Mouse (Mus musculus) embryo, embryonic 10 days (tissue): Measurements from ENCODE around the gene Arpp19.

Experiments
- DNase-seq: peaks from one replicate; pipeline ENCODE4 v3.0.0-alpha.2; 2015; ENCODE audit warnings: low spot score

The Arpp19 gene

DNA sequence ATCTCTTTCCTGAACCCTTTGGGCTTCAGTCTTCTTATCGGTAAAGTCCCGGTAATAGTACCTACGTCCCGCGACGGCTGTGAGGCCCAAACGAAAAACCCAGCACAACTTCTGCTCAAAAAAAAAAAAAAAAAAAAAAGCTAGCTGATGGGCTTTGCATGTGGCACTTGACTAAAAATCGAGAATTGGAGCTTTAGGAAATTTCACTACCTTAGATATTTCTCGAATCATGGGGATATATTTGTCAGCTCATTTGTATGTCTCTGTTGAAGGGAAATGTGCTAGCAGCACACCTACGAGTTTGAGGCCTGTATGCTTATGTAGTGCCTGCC is 909 bp downstream of the Arpp19 start:
- no peak for DNase-seq

DNA sequence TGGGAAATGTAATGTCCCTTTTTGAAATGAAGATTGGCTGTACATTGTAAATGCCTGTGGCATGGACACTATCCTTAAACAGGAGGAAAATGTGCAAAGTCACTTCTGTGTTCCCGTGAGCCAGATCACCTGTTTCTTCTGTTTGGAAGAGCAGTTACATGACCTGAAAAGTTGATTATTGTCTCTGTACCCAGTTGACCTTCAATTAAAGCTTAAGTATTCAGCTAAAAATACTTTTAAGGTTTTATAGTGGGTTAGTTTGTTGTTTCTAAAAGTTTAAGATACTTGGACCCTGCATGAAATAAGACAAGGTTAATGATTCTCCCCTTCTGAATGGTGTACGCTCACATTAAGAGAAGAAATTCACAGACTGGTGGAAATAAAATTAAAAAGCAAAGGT is 3.2 kb downstream of the Arpp19 start:
- no peak for DNase-seq

DNA sequence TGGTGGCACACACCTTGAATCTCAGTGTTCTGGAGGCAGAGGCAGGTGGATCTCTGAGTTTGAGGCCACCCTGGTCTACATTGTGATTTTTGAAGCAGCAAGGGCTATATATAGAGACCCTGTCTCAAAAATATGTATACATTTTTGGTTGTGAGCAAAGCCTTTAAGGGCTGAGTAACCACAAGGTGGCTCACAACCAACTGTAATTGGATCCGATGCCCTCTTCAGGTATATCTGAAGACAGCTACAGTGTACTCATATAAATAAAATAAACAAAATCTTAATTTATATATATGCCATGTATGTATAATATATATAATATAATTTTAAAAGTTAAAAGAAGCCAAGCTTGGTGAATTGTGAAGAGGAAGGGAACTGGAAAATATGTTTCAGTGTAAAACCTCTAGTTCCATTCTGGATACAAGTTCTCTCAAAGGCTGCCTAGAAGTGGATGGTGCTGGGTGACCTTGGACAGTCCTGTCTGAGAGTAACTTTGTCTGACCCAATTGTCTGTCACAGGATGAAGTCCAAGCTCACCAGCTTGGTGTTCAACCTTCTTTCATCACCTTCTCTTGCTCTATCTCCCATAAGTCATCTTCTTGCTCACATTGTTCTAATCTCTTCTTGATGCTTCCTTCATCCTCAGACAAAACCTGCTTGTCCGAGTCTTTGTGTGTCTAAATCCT is 4.6 kb downstream of the Arpp19 start:
- no peak for DNase-seq

DNA sequence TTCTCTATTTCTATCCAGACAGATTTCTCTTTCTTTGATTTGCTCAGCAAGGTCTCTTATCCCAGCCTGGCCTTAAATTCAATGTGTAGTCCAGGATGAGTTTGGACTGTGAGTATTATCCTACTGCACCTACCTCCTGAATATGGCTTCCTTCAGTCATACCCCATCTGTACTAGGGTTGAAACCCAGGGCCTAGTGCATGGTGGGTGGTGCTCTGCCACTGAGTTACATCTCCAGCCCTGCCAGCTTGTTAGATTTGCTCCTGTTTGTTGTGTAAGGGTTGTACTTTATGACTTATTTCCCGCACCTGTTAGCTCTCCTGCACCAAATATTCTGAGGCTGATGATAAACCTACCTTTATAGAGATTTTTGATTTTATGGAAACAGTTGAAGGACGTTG is 5.8 kb downstream of the Arpp19 start:
- DNase-seq, result no peak

DNA sequence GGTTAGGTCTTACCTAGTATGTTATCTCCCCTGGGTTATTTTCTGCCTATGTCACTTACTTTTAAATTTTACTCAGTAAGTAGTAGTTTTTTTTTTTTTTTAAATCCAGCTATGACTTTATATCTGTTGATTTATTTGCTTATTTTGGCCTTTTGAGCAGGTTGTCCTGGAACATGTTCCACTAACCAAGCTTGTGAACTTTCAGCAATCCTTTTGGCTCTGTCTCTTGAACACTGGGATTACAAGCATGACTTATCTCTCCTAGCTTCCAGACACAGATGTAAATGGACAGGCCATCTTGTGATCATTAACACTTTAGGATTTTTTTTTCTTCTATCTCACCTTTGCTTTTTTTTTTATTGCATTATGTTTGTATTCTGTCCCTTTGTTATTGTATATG is 9.7 kb downstream of the Arpp19 start:
- no peak for DNase-seq

DNA sequence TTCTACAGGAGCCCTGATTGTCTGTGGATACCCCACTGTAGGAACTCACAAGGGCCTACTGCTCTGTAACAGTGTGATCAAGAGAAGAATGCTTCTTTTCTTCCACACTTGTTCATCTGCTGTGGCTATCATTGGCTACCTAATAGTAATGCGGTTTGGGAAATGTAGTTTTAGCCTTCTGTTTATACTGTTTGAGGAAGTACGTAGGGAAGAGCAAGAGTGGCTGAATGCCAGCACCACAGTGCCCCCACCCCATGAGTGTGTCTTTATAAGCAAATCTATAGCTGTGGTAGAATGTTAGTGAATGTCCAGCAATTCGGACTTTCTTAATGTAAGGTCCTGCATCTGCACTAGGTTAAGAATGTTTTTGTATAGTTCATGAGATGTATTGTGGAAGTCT is 11.7 kb downstream of the Arpp19 start:
- DNase-seq, result no peak

DNA sequence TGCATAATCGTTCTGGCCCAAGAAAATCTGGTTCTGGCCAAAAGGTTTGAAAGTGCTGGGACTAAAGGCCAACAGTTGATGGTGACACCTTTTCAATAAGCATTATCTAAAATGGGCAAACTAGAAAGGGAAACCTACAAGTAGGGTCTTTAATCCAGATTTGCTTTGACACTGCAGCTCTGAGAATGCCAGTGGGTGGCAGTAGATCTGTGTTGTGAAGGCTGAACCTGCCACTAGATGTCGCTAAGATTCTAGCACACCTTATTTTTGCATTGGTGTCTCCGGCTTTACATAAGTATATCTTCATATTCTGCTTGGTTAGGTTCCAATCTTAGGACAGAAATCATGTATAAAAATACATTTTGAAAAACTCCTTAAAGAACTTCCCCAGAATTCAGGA is 12.6 kb downstream of the Arpp19 start:
- DNase-seq, result peak; percentile 87

DNA sequence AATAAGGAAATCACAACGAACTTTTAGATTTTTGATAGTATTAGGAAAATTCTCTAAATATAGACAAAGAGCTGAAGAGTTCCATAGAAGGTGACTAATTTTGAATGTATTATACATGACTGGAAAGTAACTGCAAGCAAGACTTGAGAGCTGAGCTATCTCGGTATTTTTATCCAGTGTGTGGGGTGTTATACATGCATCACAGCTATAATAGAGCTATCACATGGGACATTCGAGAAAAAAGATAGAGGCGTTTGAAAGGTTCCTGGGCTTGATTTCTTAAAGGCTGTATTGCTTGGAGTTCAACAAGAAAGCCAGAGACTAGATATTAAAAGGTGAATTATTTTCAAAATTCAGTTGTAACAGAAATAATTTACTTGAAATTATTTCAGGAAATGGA is 14.4 kb downstream of the Arpp19 start:
- DNase-seq, result no peak

DNA sequence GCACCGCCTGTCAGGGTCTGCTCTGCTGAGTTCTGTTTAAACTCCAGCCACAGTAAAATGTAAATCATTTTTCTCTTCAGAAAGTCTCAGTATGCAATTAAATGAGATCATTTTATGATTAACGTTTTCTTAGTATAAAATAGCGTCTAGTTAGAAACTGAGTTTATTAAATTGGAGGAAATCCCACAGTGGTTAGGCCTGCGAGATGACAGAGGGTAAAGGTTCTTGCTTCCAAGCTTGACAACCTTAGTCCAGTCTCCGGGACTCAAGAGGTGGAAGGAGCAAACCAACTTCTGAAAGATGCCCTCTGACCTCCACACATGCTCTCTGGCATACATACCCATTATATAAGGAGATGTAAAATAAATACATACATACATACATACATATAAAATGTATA is 17.6 kb downstream of the Arpp19 start:
- DNase-seq, result no peak

DNA sequence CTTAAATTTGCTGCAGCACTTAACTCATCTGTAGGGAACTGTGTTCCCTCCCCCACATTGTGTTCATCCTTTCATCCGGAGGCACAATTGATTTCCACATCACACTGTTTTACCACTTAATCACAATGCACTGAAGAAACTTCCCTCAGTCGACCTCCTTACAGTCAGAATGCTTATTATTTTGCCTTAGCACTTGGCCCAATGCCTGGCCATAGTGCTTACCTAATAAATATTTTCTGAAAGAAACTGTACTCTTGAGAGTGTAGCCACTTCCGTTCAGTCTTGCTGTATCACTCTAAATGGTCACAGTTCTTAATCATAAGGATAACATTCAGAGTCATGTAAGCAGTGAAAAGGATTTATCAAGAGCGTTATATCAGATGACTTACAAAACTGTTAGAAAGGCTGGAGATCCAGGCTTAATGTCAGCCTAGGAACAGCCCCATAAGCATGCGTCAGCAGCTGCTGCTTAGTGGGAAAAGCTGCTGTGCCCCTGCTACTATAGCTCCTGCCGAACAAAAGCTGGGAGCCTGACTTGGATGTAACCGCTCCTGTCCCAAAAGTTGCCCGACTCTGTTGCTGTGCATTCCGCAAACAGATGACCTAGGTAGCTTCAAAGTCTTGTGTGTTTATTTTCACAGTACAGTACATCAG is 27.4 kb downstream of the Arpp19 start:
- no peak for DNase-seq

DNA sequence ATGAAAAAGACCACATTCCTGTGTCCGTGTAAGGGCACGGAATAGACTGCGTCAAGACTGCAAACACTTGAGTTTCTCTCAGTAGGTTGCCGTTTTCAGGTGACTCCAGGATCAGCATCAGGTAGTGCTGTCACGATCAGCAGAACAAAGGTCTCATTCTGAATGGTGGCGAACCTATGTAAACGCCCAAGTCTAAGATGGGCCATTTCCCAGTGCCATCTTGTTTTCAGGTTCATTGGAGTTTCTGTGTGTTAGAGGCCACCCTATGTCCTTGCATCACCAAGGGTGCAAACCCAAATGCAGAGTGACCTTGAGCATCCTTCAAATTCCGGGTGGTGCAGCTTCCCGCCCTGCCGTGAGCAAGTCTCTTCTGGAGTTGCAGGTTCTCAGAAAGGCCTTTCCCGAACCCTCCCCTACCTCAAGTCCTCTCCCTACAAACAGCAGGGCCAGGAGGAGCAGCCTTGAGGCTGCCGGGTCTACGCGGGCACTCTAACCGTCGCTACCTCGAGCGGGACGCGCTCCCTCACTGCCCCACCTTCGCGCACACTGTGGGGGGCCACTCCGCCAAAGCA is 33.1 kb downstream of the Arpp19 start, which contains the start of gene Myo5a:
Gene Myo5a (plus strand): TSS at position 559 of the 572 bp plus-strand sequence.
- no peak for DNase-seq

DNA sequence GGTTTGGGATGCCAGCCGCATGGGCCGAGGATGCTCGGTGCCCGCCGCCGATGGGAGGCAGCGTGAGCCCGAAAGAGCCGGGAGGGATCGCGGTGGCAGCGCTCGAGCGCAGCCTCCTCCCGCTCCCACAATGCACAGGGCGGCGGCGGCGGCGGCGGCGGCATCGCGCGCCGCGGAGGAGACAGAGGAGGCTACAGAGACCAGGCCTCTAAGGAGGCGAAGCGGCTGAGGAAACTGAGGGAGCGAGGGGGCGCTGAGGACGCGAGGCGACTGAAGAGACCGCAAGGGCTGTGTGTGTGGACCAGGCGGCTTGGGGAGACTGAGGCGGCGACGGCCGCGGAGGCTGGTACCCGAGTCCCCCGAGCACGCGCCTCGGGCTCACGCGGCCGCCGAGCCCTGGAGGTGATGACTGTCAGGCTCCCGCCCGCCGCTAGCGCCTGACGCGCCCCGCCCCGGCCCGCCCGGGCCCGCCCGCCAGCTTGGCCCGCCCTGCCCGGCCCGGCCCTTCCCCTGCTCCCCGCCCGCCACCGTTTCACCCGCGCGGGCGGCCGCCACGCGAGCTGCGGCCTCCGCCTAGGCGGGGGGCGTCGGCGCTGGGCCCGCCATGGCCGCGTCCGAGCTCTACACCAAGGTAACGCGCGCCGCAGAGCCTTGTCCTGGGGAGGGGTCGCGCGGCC is 33.8 kb downstream of the Arpp19 start:
- peak; percentile 81 for DNase-seq

DNA sequence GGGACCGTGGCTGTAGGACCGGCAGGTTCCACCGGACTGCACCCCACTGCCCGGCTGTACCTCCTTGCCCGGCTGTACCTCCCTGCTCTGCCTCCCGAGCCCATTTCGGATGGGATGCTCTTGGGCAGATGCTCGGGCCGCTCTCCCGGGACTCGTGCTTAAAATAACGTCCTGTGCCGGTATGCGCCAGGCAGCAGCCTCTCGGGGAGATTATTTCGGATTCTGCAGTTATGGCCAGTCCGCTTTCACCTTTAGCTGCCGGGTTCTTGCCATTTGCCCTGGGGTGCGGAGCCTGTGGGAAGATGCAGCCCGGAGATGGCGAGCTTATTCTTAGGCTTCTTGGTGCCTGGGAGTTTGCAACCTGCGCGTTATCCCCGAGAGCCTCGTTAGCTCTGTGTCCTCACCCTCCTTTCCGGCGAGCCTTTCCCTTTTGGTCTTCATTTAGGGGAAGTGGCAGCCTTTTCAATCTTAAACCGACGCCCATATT is 34.3 kb downstream of the Arpp19 start:
- peak; percentile 57 for DNase-seq

DNA sequence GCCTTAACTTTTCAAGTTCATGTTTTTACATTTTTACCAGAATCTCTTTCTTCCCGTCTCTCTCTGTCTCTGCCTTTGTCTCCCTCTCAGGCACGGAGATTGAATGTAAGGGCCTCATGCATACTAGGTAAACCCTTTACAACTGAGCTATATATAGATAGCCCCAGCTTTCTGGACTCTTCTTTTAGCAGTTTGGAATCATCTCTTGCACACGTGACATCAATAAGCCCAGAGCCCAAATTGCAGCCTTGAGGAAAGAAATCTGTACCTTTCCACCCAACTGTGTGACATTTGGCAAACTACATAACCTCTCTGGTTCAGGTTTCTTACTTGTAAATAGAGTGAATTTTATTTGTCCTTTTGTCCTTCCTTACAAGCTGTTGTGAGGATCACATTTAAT is 34.9 kb downstream of the Arpp19 start:
- DNase-seq, result no peak

DNA sequence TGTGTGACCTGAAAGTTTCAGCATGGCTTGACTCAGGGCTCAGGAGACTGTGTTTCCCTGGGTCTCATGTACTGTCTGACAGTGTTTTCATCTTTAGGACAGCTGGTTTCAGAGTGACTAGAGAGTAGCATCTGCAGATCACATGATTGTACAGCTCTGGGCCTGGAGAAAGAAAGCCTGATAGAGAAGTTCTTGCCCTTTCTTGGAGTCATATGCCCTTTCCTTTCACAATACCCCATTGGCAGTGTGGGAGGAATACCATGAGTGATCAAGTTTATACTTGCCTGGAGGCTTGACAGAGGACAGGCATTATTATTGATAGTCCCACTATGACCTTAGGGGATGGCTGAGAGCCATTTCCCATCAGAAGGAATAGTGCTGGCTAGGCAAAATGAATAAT is 39.8 kb downstream of the Arpp19 start:
- DNase-seq, result no peak

DNA sequence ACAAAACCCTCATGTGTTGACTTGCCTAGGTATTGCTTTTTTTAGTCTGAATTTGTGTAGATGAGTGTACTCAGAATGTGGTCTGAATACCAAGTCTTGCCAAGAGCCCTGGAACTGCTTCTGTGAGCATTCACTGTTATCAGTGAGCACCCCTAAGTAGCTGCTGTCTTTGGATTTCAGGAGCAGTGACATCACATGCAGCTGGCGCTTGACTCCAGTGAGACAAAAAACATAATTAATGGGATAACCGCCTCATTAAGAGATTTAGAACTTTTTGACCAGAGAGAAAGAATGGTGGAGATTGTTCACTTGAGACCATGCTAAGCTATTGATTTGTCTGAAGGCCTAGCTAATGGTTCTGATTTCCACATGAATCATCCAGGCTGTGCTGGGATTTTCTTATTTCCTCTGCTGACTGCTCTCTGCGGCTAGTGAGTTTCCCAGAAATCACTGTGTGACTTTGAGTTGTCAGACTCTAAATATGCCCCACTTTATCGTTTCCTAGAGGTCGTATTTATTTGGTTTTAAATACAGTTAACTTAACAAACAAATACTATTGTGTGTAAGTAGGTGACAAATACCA is 47.9 kb downstream of the Arpp19 start:
- DNase-seq, result no peak

DNA sequence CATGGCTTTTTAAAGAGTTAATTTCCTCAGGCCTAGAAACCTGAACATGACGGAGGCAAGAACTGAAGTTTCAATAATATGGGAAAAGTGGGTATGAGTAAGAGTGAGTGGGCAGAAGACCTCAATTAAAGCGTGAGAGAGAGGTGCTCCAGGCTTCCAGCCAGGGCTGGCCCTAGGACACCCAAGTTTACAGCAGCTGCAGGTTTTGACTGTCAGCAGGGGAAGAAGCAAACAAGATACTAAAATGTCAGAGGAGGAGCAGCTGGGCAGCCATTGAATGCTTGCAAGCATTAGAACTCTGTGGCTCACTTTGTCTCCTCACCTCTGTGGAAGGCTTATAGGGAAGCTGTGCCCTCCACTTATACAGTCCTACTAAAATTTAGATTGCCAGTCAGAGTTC is 50.4 kb downstream of the Arpp19 start:
- DNase-seq, result no peak

DNA sequence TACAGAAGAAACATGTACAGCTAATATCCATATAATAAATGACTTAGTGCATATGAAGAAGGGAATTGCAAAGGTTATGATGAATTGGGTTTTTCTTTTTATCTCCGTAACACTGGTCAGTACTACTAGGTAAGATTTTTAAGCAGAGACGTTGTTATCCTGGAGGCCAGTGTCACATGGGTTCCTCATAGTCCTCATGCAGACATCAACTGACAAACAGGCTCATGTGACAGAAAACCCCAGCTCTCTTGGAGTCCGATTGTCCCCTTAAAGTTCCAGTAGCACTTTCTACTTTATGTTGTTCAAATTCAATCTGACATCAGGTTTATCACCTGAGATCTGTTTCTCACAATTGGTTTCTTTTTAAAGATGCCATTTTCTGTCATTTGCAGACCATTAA is 51.9 kb downstream of the Arpp19 start:
- DNase-seq, result no peak

DNA sequence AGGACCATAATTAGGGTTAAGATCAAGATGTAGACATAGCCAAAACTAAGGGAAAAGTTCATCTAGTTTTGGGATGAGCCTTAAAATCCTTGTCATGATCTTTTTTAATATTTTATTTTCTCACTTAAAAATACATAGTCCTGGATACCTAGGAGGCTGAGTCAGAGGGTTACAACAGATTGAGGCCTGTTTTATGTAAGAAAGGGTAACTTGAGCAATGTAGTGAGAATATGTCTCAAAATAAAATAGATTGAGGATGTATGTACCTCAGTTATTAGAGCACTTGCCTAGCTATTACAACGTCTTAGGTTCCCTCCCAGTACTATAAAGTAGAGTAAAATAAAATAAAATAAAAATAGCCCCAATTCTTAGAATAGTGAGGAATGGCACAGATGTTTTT is 54.7 kb downstream of the Arpp19 start:
- no peak for DNase-seq

DNA sequence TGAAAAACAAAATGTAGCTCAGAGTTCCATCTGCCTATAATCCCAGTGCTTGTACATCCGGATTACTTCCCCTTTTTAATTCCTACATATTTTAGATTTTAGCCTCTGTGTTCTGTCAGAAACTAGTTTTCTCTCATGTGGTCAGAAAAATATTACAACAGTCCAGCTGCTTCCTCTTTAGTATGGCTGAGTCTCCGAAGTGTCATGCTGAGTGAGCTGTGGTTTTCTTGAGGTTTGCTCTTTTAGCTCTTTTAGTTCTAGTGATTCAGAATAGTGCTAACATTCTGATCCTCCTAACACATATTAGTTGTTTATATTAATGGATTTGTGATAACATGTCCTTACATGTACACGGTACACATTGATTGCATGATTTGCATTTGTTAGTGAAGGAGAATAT is 57.3 kb downstream of the Arpp19 start:
- DNase-seq, result no peak

DNA sequence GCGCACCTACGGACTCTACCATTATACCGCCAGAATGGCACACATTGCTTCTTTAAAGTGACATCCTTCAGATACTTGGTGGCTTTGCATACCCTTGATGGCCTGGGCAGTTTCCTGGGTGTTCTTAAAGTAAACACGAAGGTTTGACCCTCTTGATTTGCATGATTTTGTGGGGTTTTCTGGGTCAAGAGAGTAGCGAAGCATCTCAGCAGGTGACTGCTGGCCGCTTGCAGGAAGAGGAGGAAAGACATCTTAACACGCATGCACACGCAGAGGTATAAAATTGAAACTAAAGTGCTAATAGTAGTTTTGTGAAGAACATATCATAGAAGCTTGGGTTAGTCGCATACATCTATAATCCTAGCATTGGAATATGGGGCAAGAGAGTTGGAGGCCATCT is 61.5 kb downstream of the Arpp19 start:
- no peak for DNase-seq

DNA sequence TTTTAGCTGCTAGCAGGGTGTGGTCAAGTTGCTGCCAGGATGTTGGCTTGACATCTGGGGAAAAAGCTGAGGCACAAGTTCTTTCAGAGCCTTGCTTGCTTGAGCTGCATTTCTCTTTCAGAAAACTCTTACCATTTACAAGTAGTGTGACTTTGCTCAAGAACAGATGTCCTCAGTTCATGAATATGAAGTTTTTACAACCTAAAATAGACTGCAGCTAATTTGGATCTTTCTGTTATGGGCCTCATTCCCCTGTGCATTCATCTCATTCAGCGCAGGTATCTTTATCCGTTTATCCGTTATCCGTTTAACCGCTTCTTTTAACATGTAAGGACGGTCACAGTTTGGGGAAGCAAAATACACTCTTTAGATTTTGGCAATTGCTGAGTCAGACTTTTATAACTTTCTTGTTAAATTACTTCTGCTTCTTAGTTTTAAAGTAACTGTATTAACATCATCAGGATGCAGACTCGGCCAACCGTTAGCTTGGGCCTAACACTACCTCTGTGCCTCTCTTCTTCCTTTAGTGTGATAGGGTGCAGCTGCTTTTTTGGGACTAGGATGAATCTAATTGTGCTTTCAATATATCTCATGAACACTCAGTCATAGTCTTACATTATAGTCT is 62.9 kb downstream of the Arpp19 start:
- no peak for DNase-seq
